ENCODE assay signal across 8 mouse cellular contexts in the genomic region with DNA sequence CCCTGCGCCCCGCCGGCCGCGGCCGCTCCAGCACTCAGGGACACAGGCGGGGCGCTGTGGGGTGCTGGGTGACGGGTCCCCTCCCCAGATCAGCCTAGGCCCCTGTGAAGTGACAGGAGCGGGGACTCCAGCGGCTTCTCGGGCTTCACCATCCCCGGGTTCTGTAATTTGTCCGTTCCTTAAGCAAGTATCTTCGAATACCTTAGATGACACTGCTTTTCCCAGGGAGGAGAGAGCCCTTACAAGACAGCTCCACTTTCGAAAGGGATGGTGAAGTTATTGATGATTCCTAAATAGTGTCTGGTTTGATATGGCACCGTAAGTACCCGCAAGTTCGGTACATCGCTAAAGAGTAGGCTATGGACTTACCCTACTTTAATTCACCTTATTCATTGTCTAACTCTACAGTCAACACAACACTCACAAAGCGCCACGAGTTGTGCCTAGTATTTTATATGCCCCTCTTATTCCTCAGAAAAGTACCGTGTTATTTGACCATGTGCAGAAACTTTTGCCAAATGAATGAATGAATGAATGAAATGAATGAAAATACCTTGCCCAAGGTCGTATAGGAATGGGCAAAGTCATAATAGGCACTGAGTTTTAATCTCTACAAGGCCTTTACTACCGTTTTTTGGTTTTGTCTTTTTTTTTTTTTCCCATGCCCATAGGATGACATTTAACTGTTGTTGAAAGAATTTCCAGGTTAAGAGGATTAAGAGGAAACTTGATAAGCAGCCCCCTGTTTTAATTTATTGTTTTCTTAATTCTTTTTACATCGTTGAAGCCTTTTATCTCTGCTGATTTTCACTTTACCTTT. TPM values are rescaled to one million over a fixed set of nuclear protein-coding genes. Genes with fewer than 3 reads are reported as not detected.
A peak's percentile ranks its signal among the peaks of the same experiment; 100 is the strongest.
DNase-seq lines count a peak whose midpoint lies in the region; ATAC-seq and TF ChIP-seq lines count a peak whose summit lies in the region.

No protein-coding gene starts in this region.

- no peaks in the 10 kb centered on the region for H3K36me3 ChIP-seq in thymus, adult 2 months (ENCODE audit: control insufficient read depth, insufficient read depth, low read length)
- peaks cover 5% of the 10 kb centered on the region; the same call in 1 of the 2 replicates for H3K36me3 ChIP-seq in neural tube, embryonic 12.5 days

- intact Hi-C loops in gastrocnemius, adult 2 months (cut with DNase I), result loop anchor here (5.0 kb wide), 1 partner anchor 124 kb away; no protein-coding TSS in a partner anchor

- no peak for TF ChIP-seq POLR2A in thymus, adult 2 months (IDR thresholded peaks at IDR 0.05; ENCODE audit: control insufficient read depth, extremely low read depth, insufficient read depth, low read length, poor library complexity)

- no peaks in the 10 kb centered on the region for H3K27me3 ChIP-seq in thymus, adult 2 months (ENCODE audit: control insufficient read depth, insufficient read depth, low read length)
- no peaks in the 10 kb centered on the region for H3K27me3 ChIP-seq in neural tube, embryonic 12.5 days (replicated peaks)

- 6% methylated on average over 26 of the region's 26 CpGs for WGBS in thymus, adult 2 months
- 6% methylated on average over 26 of the region's 26 CpGs for WGBS in neural tube, embryonic 12.5 days

- peak overlapping the region; percentile 96 for H3K9ac ChIP-seq in neural tube, embryonic 12.5 days

- TF ChIP-seq CTCF in gastrocnemius, adult 2 months (IDR thresholded peaks at IDR 0.05), result no peak
- no peak for TF ChIP-seq CTCF in thymus, adult 2 months (IDR thresholded peaks at IDR 0.05; ENCODE audit: borderline replicate concordance, control insufficient read depth, extremely low read depth, insufficient read depth, low read length, poor library complexity)

- 0 out of 2 replicates have a peak, but pooled peaks have one; percentile 1 for ATAC-seq in neural tube, embryonic 12.5 days (ENCODE audit: low FRiP score, low read depth)

- DNase-seq in gastrocnemius, adult 2 months, result no peak
- DNase-seq in gastrocnemius, postnatal 10 days, result no peak
- no peak for DNase-seq in thymus, adult 2 months
- no peak for DNase-seq in thymus, adult 18-20 months
- DNase-seq in induced T-regulatory cell, adult 2 months (ENCODE audit: low read depth), result peak; percentile 63
- no peak for DNase-seq in ovary, postnatal 14 days (ENCODE audit: low spot score)
- DNase-seq in testis, postnatal 14 days (ENCODE audit: low spot score), result no peak

- H3K9me3 ChIP-seq in neural tube, embryonic 12.5 days, result no peaks in the 10 kb centered on the region

- peak overlapping the region; percentile 99 for H3K27ac ChIP-seq in gastrocnemius, adult 2 months
- no peak overlapping the region; the same call in 1 of the 2 replicates for H3K27ac ChIP-seq in thymus, adult 2 months (ENCODE audit: control insufficient read depth, insufficient read depth, low read length)
- H3K27ac ChIP-seq in neural tube, embryonic 12.5 days, result peak overlapping the region; percentile 96

- H3K4me1 ChIP-seq in thymus, adult 2 months (replicated peaks; ENCODE audit: control insufficient read depth, insufficient read depth, low read length), result peaks cover 6% of the 10 kb centered on the region; the same call in 1 of the 2 replicates
- peaks cover 12% of the 10 kb centered on the region for H3K4me1 ChIP-seq in neural tube, embryonic 12.5 days

- H3K4me2 ChIP-seq in neural tube, embryonic 12.5 days (replicated peaks), result peak overlapping the region; percentile 84

- peak overlapping the region; percentile 94 for H3K4me3 ChIP-seq in gastrocnemius, adult 2 months
- H3K4me3 ChIP-seq in thymus, adult 2 months (ENCODE audit: control insufficient read depth, insufficient read depth, low read length), result peak overlapping the region; percentile 73
- H3K4me3 ChIP-seq in neural tube, embryonic 12.5 days, result peak overlapping the region; percentile 77

RNA-seq across cellular contexts. Expression of gene Dnajb14, which starts 0.8 kb away (rescaled TPM):
- 1 to 10 TPM; 7.6 to 9.5 TPM for total RNA-seq in gastrocnemius, adult 2 months (2021)
- total RNA-seq in gastrocnemius, postnatal 10 days (2021), result 10 to 100 TPM in 1 of 2 experiments, 1 to 10 TPM in 1; 8.6 to 11.6 TPM
- 2.8 and 2.9 TPM in 2 replicates for polyA plus RNA-seq in thymus, adult 2 months (2012; rRNA removed)
- 11.0 and 12.6 TPM in 2 replicates for polyA plus RNA-seq in neural tube, embryonic 12.5 days (2016; fragmentation: Nextera tagmentation; extraction: Ambion mirVana)

RNA-seq across cellular contexts. Expression of gene H2afz, which starts 4.0 kb away (rescaled TPM):
- total RNA-seq in gastrocnemius, adult 2 months (2021), result 10 to 100 TPM; 64.1 to 76.3 TPM
- 100 to 1,000 TPM; 136 to 144 TPM for total RNA-seq in gastrocnemius, postnatal 10 days (2021)
- polyA plus RNA-seq in thymus, adult 2 months (2012; rRNA removed), result 2,509 and 3,151 TPM in 2 replicates
- 1,813 and 2,026 TPM in 2 replicates for polyA plus RNA-seq in neural tube, embryonic 12.5 days (2016; fragmentation: Nextera tagmentation; extraction: Ambion mirVana)

RNA-seq across cellular contexts. Expression of gene Lamtor3, which starts 50.0 kb away (rescaled TPM):
- total RNA-seq in gastrocnemius, adult 2 months (2021), result 10 to 100 TPM; 45.9 to 53.1 TPM
- total RNA-seq in gastrocnemius, postnatal 10 days (2021), result 10 to 100 TPM; 56.8 to 58.3 TPM
- polyA plus RNA-seq in thymus, adult 2 months (2012; rRNA removed), result 39.0 and 45.9 TPM in 2 replicates
- polyA plus RNA-seq in neural tube, embryonic 12.5 days (2016; fragmentation: Nextera tagmentation; extraction: Ambion mirVana), result 94.8 and 101 TPM in 2 replicates
